Mouse (Mus musculus) heart, embryonic 15.5 days (tissue): ENCODE data around the gene Tfip11. TPM values are rescaled to one million over a fixed set of nuclear protein-coding genes. Genes with fewer than 3 reads are reported as not detected.

Experiments
- ATAC-seq: fragments of 200-750 bp; cut with Nextera tagmentation; replicated peaks from 2 replicates; pipeline ENCODE4 v1.8.0; 2017; ENCODE audit warnings: low read depth, moderate TSS enrichment; ENCODE audit not compliant: insufficient number of reproducible peaks, insufficient read depth, low FRiP score
- H3K27ac ChIP-seq: fragments of 300-500 bp; sonication (generic); 2 replicates; pipeline ENCODE4 v1.5.1; 2015; ENCODE audit warnings: mild to moderate bottlenecking, inconsistent platforms
- H3K27me3 ChIP-seq: fragments of 300-500 bp; sonication (generic); 2 replicates; pipeline ENCODE4 v1.6.1; 2015; ENCODE audit warnings: inconsistent platforms
- H3K36me3 ChIP-seq: fragments of 300-500 bp; sonication (generic); 2 replicates; pipeline ENCODE4 v1.6.1; 2015; ENCODE audit warnings: mild to moderate bottlenecking, inconsistent platforms
- H3K4me1 ChIP-seq: fragments of 300-500 bp; sonication (generic); replicated peaks from 2 replicates; pipeline ENCODE4 v1.6.1; 2015; ENCODE audit warnings: inconsistent platforms
- H3K4me2 ChIP-seq: fragments of 300-500 bp; sonication (generic); 2 replicates; pipeline ENCODE4 v1.6.1; 2015; ENCODE audit warnings: inconsistent platforms, mild to moderate bottlenecking, moderate library complexity
- H3K4me3 ChIP-seq: fragments of 300-500 bp; sonication (generic); 2 replicates; pipeline ENCODE4 v1.5.1; 2015; ENCODE audit warnings: mild to moderate bottlenecking, inconsistent platforms
- H3K9ac ChIP-seq: fragments of 300-500 bp; sonication (generic); 2 replicates; pipeline ENCODE4 v1.6.1; 2015; ENCODE audit warnings: mild to moderate bottlenecking, inconsistent platforms
- H3K9me3 ChIP-seq: fragments of 300-500 bp; sonication (generic); replicated peaks from 2 replicates; pipeline ENCODE4 v1.6.1; 2016; ENCODE audit warnings: inconsistent platforms
- WGBS: fragments of 180-500 bp; shearing (Covaris S2); methylation state at CpG from one replicate; pipeline ENCODE4 v1.1.7; 2015; ENCODE audit warnings: mixed read lengths; 5-methylcytosine and 5-hydroxymethylcytosine counted together
- polyA plus RNA-seq: library from polyadenylated mRNA; unstranded; fragments of >200 nt; fragmentation: Nextera tagmentation; extraction: Ambion mirVana; gene quantifications from 2 replicates; pipeline ENCODE4 v1.2.1, GENCODE M21; 2015

Tfip11 gene
- polyA plus RNA-seq, 1 experiment from 2014 or later = 15.2 TPM

- Histone ChIP-seq H3K4me3 (no peak overlapping the region), H3K36me3 (peaks cover 36% of the 10 kb centered on the region), H3K9me3 (no peaks in the 10 kb centered on the region), H3K27me3 (no peaks in the 10 kb centered on the region), H3K9ac (no peak overlapping the region), H3K4me2 (no peak overlapping the region), H3K27ac (no peak overlapping the region), H3K4me1 (no peaks in the 10 kb centered on the region)
- ATAC-seq = no peak
- 86% methylated on average over 10 of the region's 10 CpGs for WGBS
Observed at GRCm38 (mm10) chr5:112368666-112369065, 42.5 kb downstream of the Tfip11 start.

GRCm38 (mm10) chr5:112369326-112369725 is 43.2 kb downstream of the Tfip11 start:
- Histone ChIP-seq H3K4me1 (no peaks in the 10 kb centered on the region), H3K9me3 (no peaks in the 10 kb centered on the region), H3K4me3 (no peak overlapping the region), H3K27ac (no peak overlapping the region), H3K27me3 (no peaks in the 10 kb centered on the region), H3K9ac (no peak overlapping the region), H3K4me2 (no peak overlapping the region), H3K36me3 (peaks cover 30% of the 10 kb centered on the region)
- WGBS = 91% methylated on average over 13 of the region's 13 CpGs
- no peak for ATAC-seq

GRCm38 (mm10) chr5:112370236-112370813 is 44.2 kb downstream of the Tfip11 start:
- Histone ChIP-seq H3K9me3 (no peaks in the 10 kb centered on the region), H3K27me3 (no peaks in the 10 kb centered on the region), H3K4me1 (no peaks in the 10 kb centered on the region), H3K9ac (no peak overlapping the region), H3K27ac (no peak overlapping the region), H3K4me2 (no peak overlapping the region), H3K36me3 (peaks cover 36% of the 10 kb centered on the region), H3K4me3 (no peak overlapping the region)
- ATAC-seq = no peak
- WGBS = 90% methylated on average over 12 of the region's 12 CpGs

DNA sequence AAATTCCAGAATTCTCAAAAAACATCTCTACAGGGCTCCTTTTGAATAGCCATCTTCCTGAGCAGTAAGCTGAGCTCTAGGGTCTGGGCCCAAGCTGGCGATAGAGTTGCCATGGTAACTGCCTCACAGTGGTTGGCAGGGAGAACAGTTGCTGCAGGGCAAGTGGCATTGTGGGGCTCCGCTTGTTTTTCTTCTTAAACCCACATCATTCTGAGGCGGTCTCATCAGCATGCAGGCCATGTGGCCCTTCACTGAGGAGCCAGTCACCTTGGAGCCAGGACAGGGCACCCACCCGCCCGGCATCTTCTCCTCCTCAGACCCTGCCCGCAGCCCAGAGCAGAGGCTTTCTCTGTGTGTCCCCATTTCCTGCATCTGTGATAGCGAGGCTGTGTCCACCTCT is 45.8 kb downstream of the Tfip11 start:
- H3K4me2 ChIP-seq = no peak overlapping the region
- no peaks in the 10 kb centered on the region for H3K4me1 ChIP-seq
- no peaks in the 10 kb centered on the region for H3K9me3 ChIP-seq
- H3K9ac ChIP-seq = no peak overlapping the region
- no peak for ATAC-seq
- H3K27ac ChIP-seq = no peak overlapping the region
- no peak overlapping the region for H3K4me3 ChIP-seq
- 79% methylated on average over 7 of the region's 7 CpGs for WGBS
- H3K27me3 ChIP-seq = no peaks in the 10 kb centered on the region
- H3K36me3 ChIP-seq = peaks cover 30% of the 10 kb centered on the region

DNA sequence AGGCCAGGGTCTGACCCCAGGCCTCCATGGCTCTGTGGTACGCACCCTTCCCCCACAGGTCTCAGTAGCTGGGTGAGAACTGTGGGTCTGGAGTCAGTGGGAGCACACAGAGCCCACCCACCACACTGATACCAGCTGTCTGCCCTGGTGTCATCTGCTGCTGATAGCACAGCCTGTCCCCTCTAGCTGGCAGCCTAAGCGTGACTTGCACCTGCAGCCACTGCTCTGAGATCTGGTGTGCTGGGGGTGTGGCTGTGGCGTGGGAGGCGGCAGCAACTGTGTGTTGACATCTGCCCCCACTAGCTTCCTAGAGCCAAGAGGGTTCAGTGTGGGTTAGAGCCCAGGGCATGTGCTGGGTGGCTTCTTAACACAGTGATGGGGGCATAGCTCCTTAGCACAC is 50.0 kb downstream of the Tfip11 start:
- Histone ChIP-seq H3K4me3 (no peak overlapping the region), H3K4me1 (no peaks in the 10 kb centered on the region), H3K27me3 (no peaks in the 10 kb centered on the region; the same call in 1 of the 2 replicates), H3K9me3 (no peaks in the 10 kb centered on the region), H3K27ac (no peak overlapping the region), H3K9ac (no peak overlapping the region), H3K36me3 (peaks cover 24% of the 10 kb centered on the region), H3K4me2 (no peak overlapping the region)
- ATAC-seq = no peak
- 80% methylated on average over 4 of the region's 4 CpGs for WGBS

GRCm38 (mm10) chr5:112377380-112377779 is 51.2 kb downstream of the Tfip11 start:
- WGBS = 96% methylated on average over 1 of the region's 1 CpGs
- H3K27me3 ChIP-seq = no peaks in the 10 kb centered on the region; the same call in 1 of the 2 replicates
- H3K9ac ChIP-seq = no peak overlapping the region
- H3K4me3 ChIP-seq = no peak overlapping the region
- ATAC-seq = no peak
- no peak overlapping the region for H3K27ac ChIP-seq
- H3K4me1 ChIP-seq = no peaks in the 10 kb centered on the region
- no peaks in the 10 kb centered on the region for H3K9me3 ChIP-seq
- H3K4me2 ChIP-seq = no peak overlapping the region
- peaks cover 16% of the 10 kb centered on the region for H3K36me3 ChIP-seq

DNA sequence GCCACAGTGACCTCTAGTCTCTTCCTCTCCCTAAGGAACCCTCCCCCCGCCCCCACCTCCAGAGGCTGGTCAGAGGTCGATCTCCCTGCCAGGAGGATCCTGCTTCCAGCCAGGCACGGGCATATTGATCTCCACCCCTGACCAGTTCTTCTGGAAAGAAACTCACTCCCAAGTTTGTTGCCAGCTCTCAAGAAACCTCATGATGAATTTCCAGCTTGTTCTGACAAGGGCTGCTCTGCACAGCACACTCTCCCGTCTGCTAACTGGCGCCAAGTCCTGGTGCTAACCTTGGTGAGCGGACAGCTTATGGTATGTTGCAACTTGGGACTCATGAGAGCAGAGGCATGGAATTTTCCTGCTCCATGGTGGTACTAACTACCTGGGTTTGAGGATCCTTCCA is 52.6 kb downstream of the Tfip11 start:
- no peak for ATAC-seq
- Histone ChIP-seq H3K4me1 (no peaks in the 10 kb centered on the region), H3K36me3 (peaks cover 13% of the 10 kb centered on the region; the same call in 1 of the 2 replicates), H3K4me3 (no peak overlapping the region), H3K9me3 (no peaks in the 10 kb centered on the region), H3K4me2 (no peak overlapping the region), H3K27ac (no peak overlapping the region), H3K27me3 (no peaks in the 10 kb centered on the region; the same call in 1 of the 2 replicates), H3K9ac (no peak overlapping the region)
- 77% methylated on average over 6 of the region's 6 CpGs for WGBS

DNA sequence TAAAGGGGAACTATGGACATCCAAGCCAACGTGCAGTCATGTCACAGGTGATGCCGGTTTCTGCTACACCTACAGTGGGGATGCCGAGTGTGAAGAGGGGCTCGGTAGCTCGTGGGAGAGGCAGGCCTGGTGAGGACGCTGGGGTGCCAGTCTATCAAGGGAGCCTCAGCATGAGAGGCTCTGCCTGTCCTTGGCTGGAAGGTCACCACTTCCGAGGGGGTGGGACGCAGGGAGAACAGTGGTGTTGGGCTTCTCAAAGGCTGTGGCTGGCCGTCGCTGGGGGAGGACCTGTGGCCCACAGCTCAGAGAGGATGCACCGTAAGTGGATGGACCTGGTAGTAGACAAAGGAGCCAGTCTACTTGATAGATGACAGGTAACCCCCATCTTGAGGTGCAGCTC is 55.0 kb downstream of the Tfip11 start:
- peaks cover 6% of the 10 kb centered on the region; the same call in 1 of the 2 replicates for H3K36me3 ChIP-seq
- WGBS = 60% methylated on average over 11 of the region's 11 CpGs
- no peaks in the 10 kb centered on the region for H3K9me3 ChIP-seq
- H3K4me1 ChIP-seq = no peaks in the 10 kb centered on the region
- ATAC-seq = no peak
- H3K9ac ChIP-seq = no peak overlapping the region
- H3K4me3 ChIP-seq = no peak overlapping the region
- no peak overlapping the region for H3K4me2 ChIP-seq
- no peak overlapping the region for H3K27ac ChIP-seq
- H3K27me3 ChIP-seq = no peaks in the 10 kb centered on the region; the same call in 1 of the 2 replicates

DNA sequence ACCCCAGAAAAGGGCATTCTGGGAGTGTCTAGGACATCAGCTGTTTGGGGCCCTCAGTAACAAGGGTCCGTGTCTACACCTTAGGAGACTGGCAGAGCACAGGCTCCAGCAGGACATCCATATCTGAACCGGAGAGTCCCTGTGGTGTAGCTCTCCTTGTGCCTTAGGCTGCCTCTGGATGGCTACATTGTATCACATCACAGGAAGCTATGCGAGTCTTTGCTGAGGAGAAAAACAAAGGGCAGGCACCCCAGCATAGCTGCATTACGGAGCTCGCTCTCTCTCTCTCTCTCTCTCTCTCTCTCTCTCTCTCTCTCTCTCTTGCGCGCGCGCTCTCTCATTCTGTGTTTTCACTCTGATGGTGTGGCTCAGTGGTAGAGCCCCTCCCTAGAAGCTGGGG is 55.9 kb downstream of the Tfip11 start:
- H3K36me3 ChIP-seq = peaks cover 6% of the 10 kb centered on the region; the same call in 1 of the 2 replicates
- no peak overlapping the region for H3K9ac ChIP-seq
- no peak for ATAC-seq
- H3K4me3 ChIP-seq = no peak overlapping the region
- WGBS = 61% methylated on average over 6 of the region's 9 CpGs
- H3K9me3 ChIP-seq = no peaks in the 10 kb centered on the region
- no peak overlapping the region for H3K27ac ChIP-seq
- no peaks in the 10 kb centered on the region for H3K4me1 ChIP-seq
- no peaks in the 10 kb centered on the region; the same call in 1 of the 2 replicates for H3K27me3 ChIP-seq
- no peak overlapping the region for H3K4me2 ChIP-seq

DNA sequence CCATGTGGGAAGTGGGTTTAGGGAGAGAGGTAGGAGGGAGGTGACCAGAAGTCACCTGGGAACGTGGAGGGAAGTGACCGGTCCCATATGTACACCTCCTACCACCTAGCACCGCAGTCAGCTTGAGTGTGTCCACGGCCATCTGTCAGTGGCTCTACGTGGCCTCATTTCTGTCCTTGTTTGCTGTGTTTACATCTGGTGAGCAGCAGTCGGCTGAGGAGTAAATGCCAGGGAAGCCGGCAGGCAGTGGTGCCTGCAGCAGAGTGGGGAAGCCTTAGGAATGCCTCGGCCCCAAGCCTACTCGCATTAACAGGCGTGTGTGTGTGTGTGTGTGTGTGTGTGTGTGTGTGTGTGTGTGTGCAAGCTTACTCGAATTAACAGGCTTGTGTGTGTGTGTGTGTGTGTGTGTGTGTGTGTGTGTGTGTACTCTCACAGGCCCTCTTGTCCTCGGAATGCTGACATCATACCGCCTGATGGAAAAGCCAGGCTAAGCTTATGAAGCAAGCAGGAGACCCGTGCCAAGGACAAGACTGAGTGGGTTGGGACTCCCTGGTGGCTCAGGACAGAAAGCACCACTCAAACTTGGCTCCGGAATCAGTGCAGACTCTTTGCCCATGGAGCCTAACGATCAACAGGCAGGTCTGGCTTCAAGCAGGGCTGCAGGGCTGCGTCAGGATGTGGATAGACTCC is 56.6 kb downstream of the Tfip11 start:
- H3K9ac ChIP-seq = no peak overlapping the region
- H3K36me3 ChIP-seq = peaks cover 6% of the 10 kb centered on the region; the same call in 1 of the 2 replicates
- no peak for ATAC-seq
- no peaks in the 10 kb centered on the region for H3K4me1 ChIP-seq
- WGBS = 56% methylated on average over 17 of the region's 17 CpGs
- H3K4me2 ChIP-seq = no peak overlapping the region
- H3K27me3 ChIP-seq = no peaks in the 10 kb centered on the region; the same call in none of the 2 replicates
- H3K9me3 ChIP-seq = no peaks in the 10 kb centered on the region
- H3K4me3 ChIP-seq = no peak overlapping the region
- no peak overlapping the region for H3K27ac ChIP-seq

DNA sequence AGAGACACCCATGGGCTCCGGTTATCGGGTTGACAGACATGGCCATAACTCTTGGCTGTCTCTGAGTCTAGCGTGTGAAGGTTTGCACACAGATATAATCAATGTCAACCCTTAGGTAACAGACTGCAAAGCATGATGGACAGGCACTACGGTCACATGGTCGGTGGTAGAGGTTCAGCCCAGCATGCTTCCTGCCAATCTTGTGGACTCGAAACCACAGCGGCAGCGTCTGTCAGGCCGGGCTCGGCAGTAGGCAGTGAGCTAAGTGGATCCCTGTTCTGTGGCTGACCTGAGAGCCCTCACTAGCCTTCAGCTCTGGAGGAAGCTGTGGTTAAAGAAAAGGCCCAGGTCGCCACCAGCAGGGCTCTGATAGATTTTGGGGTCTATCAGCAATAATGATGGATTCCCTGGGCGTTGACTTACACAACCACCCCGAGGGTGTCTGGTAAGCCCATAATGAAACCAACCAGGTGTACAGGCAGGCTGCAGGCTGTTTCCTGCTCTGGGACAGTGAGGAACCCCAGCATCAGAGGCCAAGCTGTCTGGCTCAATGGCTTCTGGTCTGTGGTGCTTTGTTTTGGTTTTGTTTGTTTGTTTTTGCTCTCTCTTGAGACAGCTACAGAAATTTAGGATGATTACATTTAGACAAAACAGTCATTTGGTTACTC is 58.8 kb downstream of the Tfip11 start:
- Histone ChIP-seq H3K4me3 (no peak overlapping the region), H3K4me2 (no peak overlapping the region), H3K36me3 (no peaks in the 10 kb centered on the region), H3K9ac (no peak overlapping the region), H3K4me1 (no peaks in the 10 kb centered on the region), H3K27ac (no peak overlapping the region), H3K27me3 (peaks cover 13% of the 10 kb centered on the region), H3K9me3 (no peaks in the 10 kb centered on the region)
- WGBS = 83% methylated on average over 13 of the region's 13 CpGs
- ATAC-seq = no peak
